9 mouse cellular contexts compared by ENCODE assay signal in the genomic region with DNA sequence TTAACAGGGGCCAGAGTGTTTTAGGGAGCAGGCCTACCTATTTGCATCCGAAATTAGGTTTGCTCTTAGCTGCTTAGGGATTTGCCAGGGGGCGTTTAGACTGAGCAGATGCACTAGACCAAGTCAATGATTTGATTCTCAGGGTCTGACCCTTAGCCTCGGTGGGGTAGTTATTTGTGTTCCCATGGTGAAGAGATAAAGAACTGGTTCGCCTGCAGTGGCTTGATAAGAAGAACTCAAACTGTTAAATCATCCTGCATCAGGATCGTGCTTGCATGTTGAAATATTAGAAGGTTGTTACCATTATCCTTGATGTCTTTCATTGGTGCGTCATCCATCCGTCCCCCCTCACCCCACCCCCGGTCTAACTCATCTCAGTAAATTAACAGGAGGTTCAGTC. TPM values are rescaled to one million over a fixed set of nuclear protein-coding genes. Genes with fewer than 3 reads are reported as not detected.
A peak's percentile ranks its signal among the peaks of the same experiment; 100 is the strongest.
DNase-seq lines count a peak whose midpoint lies in the region; ATAC-seq lines count a peak whose summit lies in the region.
"Had no signal": no experiment of that assay in that cellular context is flagged by ENCODE, and none has a peak within 500 bp of the region (broad histone marks: within the 10 kb centered on the region; RNA-seq: fewer than 3 reads in every experiment).

No protein-coding gene starts in this region.

- 26% methylated on average over 8 of the region's 8 CpGs for WGBS in neural tube, embryonic 11.5 days
- WGBS in limb, embryonic 15.5 days: 26% methylated on average over 8 of the region's 8 CpGs
- WGBS in stomach, embryonic 14.5 days: 17% methylated on average over 8 of the region's 8 CpGs

- DNase-seq in cerebellum, adult 9-10 months: peak; percentile 49
- DNase-seq in neural tube, embryonic 11.5 days (ENCODE audit: low spot score): peak; percentile 18
- no peak for DNase-seq in neural tube, embryonic 10.5 days (ENCODE audit: extremely low spot score, low spot score)
- no peak for DNase-seq in left cerebral cortex, adult 8-10 months (ENCODE audit: low spot score in 2 of 2)

- H3K27me3 ChIP-seq in neural tube, embryonic 11.5 days (ENCODE audit: control insufficient read depth, insufficient read depth, low read length): no peaks in the 10 kb centered on the region
- no peaks in the 10 kb centered on the region for H3K27me3 ChIP-seq in erythroblast, embryonic 14.5 days (ENCODE audit: control insufficient read depth)
- H3K27me3 ChIP-seq in limb, embryonic 15.5 days: no peaks in the 10 kb centered on the region
- H3K27me3 ChIP-seq in stomach, embryonic 14.5 days (ENCODE audit: control insufficient read depth, insufficient read depth, low read length): no peaks in the 10 kb centered on the region

- no peaks in the 10 kb centered on the region for H3K36me3 ChIP-seq in neural tube, embryonic 11.5 days (ENCODE audit: control insufficient read depth, insufficient read depth, low read length)
- peaks cover 30% of the 10 kb centered on the region for H3K36me3 ChIP-seq in erythroblast, embryonic 14.5 days (ENCODE audit: control insufficient read depth)
- H3K36me3 ChIP-seq in limb, embryonic 15.5 days: no peaks in the 10 kb centered on the region
- no peaks in the 10 kb centered on the region for H3K36me3 ChIP-seq in stomach, embryonic 14.5 days (ENCODE audit: control insufficient read depth, insufficient read depth, low read length)

- H3K4me1 ChIP-seq in neural tube, embryonic 11.5 days (ENCODE audit: control insufficient read depth, insufficient read depth, low read length): no peaks in the 10 kb centered on the region
- peaks cover 47% of the 10 kb centered on the region for H3K4me1 ChIP-seq in erythroblast, embryonic 14.5 days (ENCODE audit: control insufficient read depth)
- H3K4me1 ChIP-seq in limb, embryonic 15.5 days: no peaks in the 10 kb centered on the region
- no peaks in the 10 kb centered on the region for H3K4me1 ChIP-seq in stomach, embryonic 14.5 days (ENCODE audit: control insufficient read depth, insufficient read depth, low read length)

- H3K9me3 ChIP-seq in neural tube, embryonic 11.5 days (ENCODE audit: control insufficient read depth, low read length): no peaks in the 10 kb centered on the region
- peaks cover 3% of the 10 kb centered on the region; the same call in 1 of the 2 replicates for H3K9me3 ChIP-seq in erythroblast, embryonic 14.5 days (ENCODE audit: control insufficient read depth, low read length)
- H3K9me3 ChIP-seq in limb, embryonic 15.5 days: no peaks in the 10 kb centered on the region
- no peaks in the 10 kb centered on the region for H3K9me3 ChIP-seq in stomach, embryonic 14.5 days (ENCODE audit: control insufficient read depth, low read depth, low read length)

- H3K4me2 ChIP-seq in neural tube, embryonic 11.5 days (ENCODE audit: low read depth): peak overlapping the region; percentile 54
- H3K4me2 ChIP-seq in limb, embryonic 15.5 days: peak overlapping the region; percentile 40
- peak overlapping the region; percentile 41 for H3K4me2 ChIP-seq in stomach, embryonic 14.5 days (replicated peaks; ENCODE audit: low read depth, low read length)

- peak overlapping the region; percentile 90 for H3K27ac ChIP-seq in neural tube, embryonic 11.5 days (ENCODE audit: low read depth, low read length)
- H3K27ac ChIP-seq in limb, embryonic 15.5 days: peak overlapping the region; percentile 96; the same call in 1 of the 2 replicates
- peak overlapping the region; percentile 61; the same call in 1 of the 2 replicates for H3K27ac ChIP-seq in stomach, embryonic 14.5 days (ENCODE audit: low read length)

- peak overlapping the region; percentile 28; the same call in 1 of the 2 replicates for H3K9ac ChIP-seq in neural tube, embryonic 11.5 days (ENCODE audit: low read length)
- no peak overlapping the region for H3K9ac ChIP-seq in limb, embryonic 15.5 days
- H3K9ac ChIP-seq in stomach, embryonic 14.5 days (replicated peaks; ENCODE audit: low read depth, low read length): no peak overlapping the region

- ATAC-seq in cerebellum, adult (ENCODE audit: insufficient number of reproducible peaks, low FRiP score, low TSS enrichment): no peak
- ATAC-seq in neural tube, embryonic 11.5 days (ENCODE audit: insufficient read depth, low FRiP score, low TSS enrichment): peak; percentile 10; the same call in 1 of the 2 replicates
- ATAC-seq in limb, embryonic 15.5 days (ENCODE audit: insufficient number of reproducible peaks, low FRiP score, low TSS enrichment, low read depth): no peak
- ATAC-seq in stomach, embryonic 14.5 days (ENCODE audit: insufficient number of reproducible peaks, insufficient read depth, low FRiP score, low read depth): 0 out of 2 replicates have a peak, but pooled peaks have one; percentile 0

- peak overlapping the region; percentile 56 for H3K4me3 ChIP-seq in neural tube, embryonic 11.5 days (ENCODE audit: low read depth, low read length)
- peak overlapping the region; percentile 97 for H3K4me3 ChIP-seq in erythroblast, embryonic 14.5 days (replicated peaks)
- peak overlapping the region; percentile 57 for H3K4me3 ChIP-seq in limb, embryonic 15.5 days
- H3K4me3 ChIP-seq in stomach, embryonic 14.5 days (ENCODE audit: low read depth, low read length): peak overlapping the region; percentile 47

RNA-seq across cellular contexts. Expression of gene Ints6l, which starts 1.7 kb away (rescaled TPM):
- polyA plus RNA-seq in neural tube, embryonic 11.5 days (2014; fragmentation: Nextera tagmentation; extraction: Ambion mirVana): 19.8 and 22.1 TPM in 2 replicates
- 2.0 and 2.1 TPM in 2 replicates for polyA plus RNA-seq in erythroblast, embryonic 14.5 days (2012)
- 28.8 and 29.7 TPM in 2 replicates for polyA plus RNA-seq in limb, embryonic 15.5 days (2015; fragmentation: Nextera tagmentation; extraction: Ambion mirVana)
- polyA plus RNA-seq in stomach, embryonic 14.5 days (2014; fragmentation: Nextera tagmentation; extraction: Ambion mirVana): 28.0 and 30.7 TPM in 2 replicates
- total RNA-seq in left cerebral cortex, adult 8-10 months (2022): 10 to 100 TPM; 28.6 to 39.6 (median 34.6) TPM

RNA-seq across cellular contexts. Expression of gene Gm2174, which starts 8.6 kb away (rescaled TPM):
- polyA plus RNA-seq in neural tube, embryonic 11.5 days (2014; fragmentation: Nextera tagmentation; extraction: Ambion mirVana): 2.0 and 2.6 TPM in 2 replicates
- not detected in 2 replicates for polyA plus RNA-seq in erythroblast, embryonic 14.5 days (2012)
- 2.2 and 2.8 TPM in 2 replicates for polyA plus RNA-seq in limb, embryonic 15.5 days (2015; fragmentation: Nextera tagmentation; extraction: Ambion mirVana)
- 3.0 and 4.6 TPM in 2 replicates for polyA plus RNA-seq in stomach, embryonic 14.5 days (2014; fragmentation: Nextera tagmentation; extraction: Ambion mirVana)
- not detected for total RNA-seq in left cerebral cortex, adult 8-10 months (2022)
- total RNA-seq: neutrophil, adult 5-6 weeks had no signal

Comparison
In these comparisons a context has a peak if more than half of its experiments do, and no peak if none do; other contexts are left out.
1. DNase-seq: peak in cerebellum, adult 9-10 months (single experiment) and neural tube, embryonic 11.5 days (single experiment); none in neural tube, embryonic 10.5 days (single experiment) and left cerebral cortex, adult 8-10 months (0 of 2).
2. ATAC-seq: peak in neural tube, embryonic 11.5 days (single experiment) and stomach, embryonic 14.5 days (single experiment); none in cerebellum, adult (single experiment) and limb, embryonic 15.5 days (single experiment).
3. H3K4me3 ChIP-seq: peak in every context shown above with its lines; median percentile 97 in erythroblast, embryonic 14.5 days; 57 in limb, embryonic 15.5 days; 56 in neural tube, embryonic 11.5 days; 47 in stomach, embryonic 14.5 days.
4. Peak in every context shown above with its lines, with median percentiles within 50 percentile points of each other: H3K27ac ChIP-seq and H3K4me2 ChIP-seq.